Mouse (Mus musculus) ovary, adult 2 months (tissue): Measurements from ENCODE around the gene Olfr170. TPM values are rescaled to one million over a fixed set of nuclear protein-coding genes. Genes with fewer than 3 reads are reported as not detected.

Experiments used
- polyA plus RNA-seq: library from polyadenylated mRNA; depleted of rRNA; stranded (reverse); fragments of >200 nt; gene quantifications from 2 replicates; pipeline ENCODE4 v1.2.3, GENCODE M21; 2012; rRNA removed

Gene Olfr170
- not detected in 2 replicates for polyA plus RNA-seq

DNA sequence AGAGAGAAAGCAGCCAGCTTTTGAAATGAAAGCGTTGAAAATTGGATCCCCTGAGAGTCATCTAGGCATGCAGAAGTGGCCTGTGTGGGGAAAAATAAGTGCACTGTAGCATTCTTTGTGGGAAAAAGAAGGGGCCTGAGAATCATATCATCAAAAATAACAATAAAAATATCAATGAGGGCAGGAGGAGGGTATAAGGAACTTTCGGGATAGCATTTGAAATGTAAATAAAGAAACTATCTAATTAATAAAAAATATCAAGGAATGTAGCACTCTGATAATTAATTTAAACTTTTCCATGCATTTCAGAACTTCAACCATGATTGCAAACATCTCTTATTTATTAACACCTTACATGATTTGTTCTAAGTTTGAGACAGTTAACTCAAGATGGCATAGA lies at the start of gene Olfr170:
Gene Olfr170 (minus strand): TSS at position 101 of the 400 bp plus-strand sequence.

DNA sequence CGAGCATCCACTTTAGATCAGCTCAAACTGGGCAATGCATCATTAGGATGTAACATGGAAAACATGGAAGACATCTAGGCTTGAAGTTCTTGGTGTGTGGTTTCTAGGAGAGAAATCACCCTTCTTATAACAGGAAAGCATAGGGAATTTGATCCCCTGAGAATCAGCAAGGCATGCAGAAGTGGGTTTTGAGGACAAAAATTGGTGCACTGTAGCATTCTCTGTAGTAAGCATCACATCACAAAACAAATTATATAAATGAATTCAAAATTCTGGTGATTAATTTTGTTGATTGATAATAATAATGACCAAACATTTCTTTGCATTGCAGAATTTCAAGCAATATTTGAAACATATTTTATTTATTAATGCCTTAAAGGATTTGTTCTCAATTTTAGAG lies 18.1 kb upstream of the Olfr170 start, which contains the start of gene Olfr171:
Gene Olfr171 (minus strand): TSS at position 101 of the 400 bp plus-strand sequence.

DNA sequence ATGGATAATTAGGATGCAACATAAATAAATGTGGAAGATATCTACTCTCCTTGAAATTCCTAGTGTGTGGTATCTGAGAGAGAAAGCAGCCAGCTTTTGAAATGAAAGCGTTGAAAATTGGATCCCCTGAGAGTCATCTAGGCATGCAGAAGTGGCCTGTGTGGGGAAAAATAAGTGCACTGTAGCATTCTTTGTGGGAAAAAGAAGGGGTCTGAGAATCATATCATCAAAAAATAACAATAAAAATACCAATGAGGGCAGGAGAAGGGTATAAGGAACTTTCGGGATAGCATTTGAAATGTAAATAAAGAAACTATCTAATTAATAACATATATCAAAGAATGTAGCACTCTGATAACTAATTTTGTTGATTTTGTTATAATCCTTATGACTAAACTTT lies 40.0 kb downstream of the Olfr170 start, which contains the start of gene Olfr169:
Gene Olfr169 (minus strand): TSS at position 101 of the 400 bp plus-strand sequence.

Other genes with a start within 250 kb of the Olfr170 start
- not detected in 2 replicates for gene Olfr165, start 188.7 kb downstream of the Olfr170 start, polyA plus RNA-seq
- not detected in 2 replicates for gene Olfr166, start 128.2 kb downstream of the Olfr170 start, polyA plus RNA-seq
- not detected in 2 replicates for gene Olfr167, start 89.6 kb downstream of the Olfr170 start, polyA plus RNA-seq
- not detected in 2 replicates for gene Olfr168, start 76.3 kb downstream of the Olfr170 start, polyA plus RNA-seq
- gene Olfr169, start 40.1 kb downstream of the Olfr170 start, polyA plus RNA-seq: not detected in 2 replicates
- gene Olfr171, start 18.0 kb upstream of the Olfr170 start, polyA plus RNA-seq: not detected in 2 replicates
- gene Lamp3, start 94.5 kb upstream of the Olfr170 start, polyA plus RNA-seq: not detected in 2 replicates
- 0.20 and 0.31 TPM in 2 replicates for gene B3gnt5, start 148.3 kb upstream of the Olfr170 start, polyA plus RNA-seq